Mouse (Mus musculus): ENCODE measurements around the gene Med18. TPM values are rescaled to one million over a fixed set of nuclear protein-coding genes. Genes with fewer than 3 reads are reported as not detected.

The Med18 gene
- polyA plus RNA-seq, 1 experiment from 2014 or later: 17.8 TPM

- Histone ChIP-seq H3K4me3 (replicated peaks) (no peak overlapping the region), H3K4me1 (replicated peaks) (no peaks in the 10 kb centered on the region; the same call in 1 of the 2 replicates), H3K4me2 (replicated peaks) (no peak overlapping the region), H3K27me3 (no peaks in the 10 kb centered on the region), H3K9me3 (no peaks in the 10 kb centered on the region), H3K27ac (no peak overlapping the region), H3K9ac (replicated peaks) (no peak overlapping the region), H3K36me3 (peaks cover 4% of the 10 kb centered on the region)
- ATAC-seq: no peak
- WGBS: 62% methylated on average over 8 of the region's 8 CpGs
Measured at GRCm38 (mm10) chr4:132411322-132412094, 52.2 kb downstream of the Med18 start.

GRCm38 (mm10) chr4:132409587-132410229, 54.0 kb downstream of the Med18 start:
- no peak for ATAC-seq
- 92% methylated on average over 4 of the region's 4 CpGs for whole genome bisulfite sequencing
- no peaks in the 10 kb centered on the region for H3K9me3 ChIP-seq
- H3K27ac ChIP-seq: no peak overlapping the region
- no peak overlapping the region for H3K4me3 ChIP-seq (replicated peaks)
- no peak overlapping the region for H3K9ac ChIP-seq (replicated peaks)
- no peak overlapping the region for H3K4me2 ChIP-seq (replicated peaks)
- no peaks in the 10 kb centered on the region for H3K27me3 ChIP-seq
- H3K36me3 ChIP-seq: peaks cover 4% of the 10 kb centered on the region; the same call in 1 of the 2 replicates
- H3K4me1 ChIP-seq (replicated peaks): no peaks in the 10 kb centered on the region; the same call in 1 of the 2 replicates

Other genes with a start within 250 kb of the Med18 start
- 49.4 and 50.3 TPM in 2 replicates for gene Gmeb1, start 202.3 kb downstream of the Med18 start, polyA plus RNA-seq (2015; fragmentation: Nextera tagmentation; extraction: Ambion mirVana)
- 53.6 and 54.1 TPM in 2 replicates for gene Taf12, start 189.5 kb downstream of the Med18 start, polyA plus RNA-seq (2015; fragmentation: Nextera tagmentation; extraction: Ambion mirVana)
- 0.58 and 0.92 TPM in 2 replicates for gene Rab42, start 160.5 kb downstream of the Med18 start, polyA plus RNA-seq (2015; fragmentation: Nextera tagmentation; extraction: Ambion mirVana)
- gene Trnau1ap, start 134.4 kb downstream of the Med18 start, polyA plus RNA-seq (2015; fragmentation: Nextera tagmentation; extraction: Ambion mirVana): 78.6 and 83.6 TPM in 2 replicates
- 54.1 and 54.6 TPM in 2 replicates for gene Rcc1, start 110.3 kb downstream of the Med18 start, polyA plus RNA-seq (2015; fragmentation: Nextera tagmentation; extraction: Ambion mirVana)
- gene Phactr4, start 41.4 kb downstream of the Med18 start, polyA plus RNA-seq (2015; fragmentation: Nextera tagmentation; extraction: Ambion mirVana): 13.0 and 14.3 TPM in 2 replicates
- gene Sesn2, start 46.6 kb upstream of the Med18 start, polyA plus RNA-seq (2015; fragmentation: Nextera tagmentation; extraction: Ambion mirVana): 7.6 and 9.2 TPM in 2 replicates
- 1,327 and 1,380 TPM in 2 replicates for gene Atpif1, start 69.7 kb upstream of the Med18 start, polyA plus RNA-seq (2015; fragmentation: Nextera tagmentation; extraction: Ambion mirVana)
- gene Dnajc8, start 71.6 kb upstream of the Med18 start, polyA plus RNA-seq (2015; fragmentation: Nextera tagmentation; extraction: Ambion mirVana): 158 and 173 TPM in 2 replicates
- gene Ptafr, start 100.1 kb upstream of the Med18 start, polyA plus RNA-seq (2015; fragmentation: Nextera tagmentation; extraction: Ambion mirVana): 0.41 and 0.51 TPM in 2 replicates
- 18.1 and 19.9 TPM in 2 replicates for gene Eya3, start 175.1 kb upstream of the Med18 start, polyA plus RNA-seq (2015; fragmentation: Nextera tagmentation; extraction: Ambion mirVana)